ENCODE assay signal across 10 mouse cellular contexts in genomic region chr8:21703545-21703944, GRCm38 (mm10). TPM values are rescaled to one million over a fixed set of nuclear protein-coding genes. Genes with fewer than 3 reads are reported as not detected.
DNase-seq lines count a peak whose midpoint lies in the region; TF ChIP-seq lines count a peak whose summit lies in the region.
"Not testable (repeated sequence)": the region's sequence is repeated elsewhere in the genome, so short reads cannot be mapped to it uniquely, and the experiment has no call there.
"Had no signal": no experiment of that assay in that cellular context is flagged by ENCODE, and none has a peak within 500 bp of the region (broad histone marks: within the 10 kb centered on the region; RNA-seq: fewer than 3 reads in every experiment).

Gene AY761184, minus strand, starts transcription at chr8:21703645.

- H3K4me1 ChIP-seq in small intestine, adult 2 months (ENCODE audit: control insufficient read depth, insufficient read depth, insufficient read length, low read length): not testable (repeated sequence)

- H3K4me3 ChIP-seq in small intestine, adult 2 months (ENCODE audit: low read depth, low read length): not testable (repeated sequence)

- TF ChIP-seq CTCF in small intestine, adult 2 months (IDR thresholded peaks at IDR 0.05; ENCODE audit: extremely low read depth, insufficient read length, insufficient replicate concordance, low read depth, low read length): not testable (repeated sequence)

- not testable (repeated sequence) for DNase-seq in large intestine, adult 2 months (ENCODE audit: low read depth, low spot score)

- 68% methylated on average over 2 of the region's 2 CpGs for WGBS in large intestine, adult 2 months
- WGBS in small intestine, adult 2 months: 63% methylated on average over 2 of the region's 2 CpGs

- not testable (repeated sequence) for H3K36me3 ChIP-seq in small intestine, adult 2 months (ENCODE audit: control insufficient read depth, insufficient read depth, low read length)

- H3K27me3 ChIP-seq in small intestine, adult 2 months (ENCODE audit: control insufficient read depth, insufficient read depth, low read length): not testable (repeated sequence)

- TF ChIP-seq POLR2A in small intestine, adult 2 months (IDR thresholded peaks at IDR 0.05; ENCODE audit: low read depth, low read length): not testable (repeated sequence)

- not testable (repeated sequence) for H3K27ac ChIP-seq in small intestine, adult 2 months (ENCODE audit: insufficient read depth, low read depth, low read length)

RNA-seq across cellular contexts. Expression of gene AY761184, which starts in this region (rescaled TPM):
- polyA plus RNA-seq in large intestine, adult 2 months (2012; rRNA removed): 632 and 1,019 TPM in 2 replicates
- polyA plus RNA-seq in small intestine, adult 2 months (2012; rRNA removed): 271 and 1,244 TPM in 2 replicates
- polyA plus RNA-seq: activated CD4-positive, CD25-positive, alpha-beta regulatory T cell, adult 4 months; adrenal gland, adult 2 months; brain, embryonic 14.5 days; C2C12; CD4-positive, CD25-positive, alpha-beta regulatory T cell, adult 4 months; cerebellum, adult 2 months; G1E; Patski had no signal
